Mouse (Mus musculus): ENCODE results near the gene Polh. TPM values are rescaled to one million over a fixed set of nuclear protein-coding genes. Genes with fewer than 3 reads are reported as not detected.

Gene Polh
- total RNA-seq, 2 experiments from 2014 or later, result 6.3 to 7.8 TPM

Small RNA genes within 50 kb of the gene (microRNA-seq; reads per million reads assigned to microRNA genes)
- not detected for gene Mir693

Other genes with a start within 250 kb of the Polh start
- gene Vegfa, start 170.3 kb downstream of the Polh start, total RNA-seq (2021), result 10 to 100 TPM; 73.6 to 82.9 TPM
- gene Mrps18a, start 91.7 kb downstream of the Polh start, total RNA-seq (2021), result 10 to 100 TPM; 79.9 to 83.9 TPM
- 10 to 100 TPM; 33.0 to 34.8 TPM for gene Rsph9, start 58.4 kb downstream of the Polh start, total RNA-seq (2021)
- gene Mad2l1bp, start 49.1 kb downstream of the Polh start, total RNA-seq (2021), result 10 to 100 TPM; 13.2 to 15.3 TPM
- 100 to 1,000 TPM in 1 of 2 experiments, 10 to 100 TPM in 1; 86.6 to 101 TPM for gene Gtpbp2, start 41.6 kb downstream of the Polh start, total RNA-seq (2021)
- gene Xpo5, start 137 bp upstream of the Polh start, total RNA-seq (2021), result 10 to 100 TPM; 40.0 to 41.9 TPM
- gene Polr1c, start 45.4 kb upstream of the Polh start, total RNA-seq (2021), result 10 to 100 TPM; 38.3 to 42.7 TPM
- 10 to 100 TPM; 73.6 to 83.9 TPM for gene Yipf3, start 45.4 kb upstream of the Polh start, total RNA-seq (2021)
- 100 to 1,000 TPM; 101 to 103 TPM for gene Lrrc73, start 50.9 kb upstream of the Polh start, total RNA-seq (2021)
- 10 to 100 TPM; 33.2 to 37.8 TPM for gene Tjap1, start 80.4 kb upstream of the Polh start, total RNA-seq (2021)
- 10 to 100 TPM; 52.1 to 52.5 TPM for gene Dlk2, start 94.8 kb upstream of the Polh start, total RNA-seq (2021)
- 1 to 10 TPM; 8.1 to 8.7 TPM for gene Abcc10, start 125.7 kb upstream of the Polh start, total RNA-seq (2021)
- 10 to 100 TPM; 78.2 to 79.2 TPM for gene Zfp318, start 181.1 kb upstream of the Polh start, total RNA-seq (2021)
- 1 to 10 TPM; 3.1 to 5.9 TPM for gene Crip3, start 226.3 kb upstream of the Polh start, total RNA-seq (2021)
- gene Slc22a7, start 235.8 kb upstream of the Polh start, total RNA-seq (2021), result under 1 TPM; 0.26 to 0.75 TPM